Mouse (Mus musculus) c-Kit-positive CD71-negative TER-119-negative erythroid progenitor cells, embryonic 14.5 days (primary cell): ENCODE data around the gene Alpk3.

Experiments used
- DNase-seq: peaks from one replicate; pipeline ENCODE4 v3.0.0-alpha.2; 2013; ENCODE audit warnings: low read depth

The Alpk3 gene

DNA sequence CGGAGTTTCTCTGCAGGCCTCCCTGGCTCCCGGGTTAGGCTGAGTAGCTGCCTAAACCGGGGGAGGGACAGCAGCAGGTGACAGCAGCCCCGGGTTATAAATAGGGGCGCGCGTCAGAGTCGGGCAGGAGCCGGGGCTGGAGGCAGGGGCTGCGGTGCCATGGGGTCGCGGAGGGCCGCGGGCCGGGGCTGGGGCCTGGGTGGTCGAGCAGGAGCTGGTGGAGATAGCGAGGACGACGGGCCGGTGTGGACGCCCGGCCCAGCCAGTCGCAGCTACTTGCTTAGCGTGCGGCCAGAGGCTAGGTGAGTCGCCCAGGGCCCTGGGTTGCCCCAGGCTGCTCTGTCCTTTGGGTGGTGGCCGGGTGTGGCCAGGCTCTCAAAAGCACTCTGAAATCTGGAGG lies at the start of gene Alpk3:
TSS of gene Alpk3 (plus strand) at position 130 of the 400 bp plus-strand sequence.
- DNase-seq, result no peak

GRCm38 (mm10) chr7:81008285-81008684 lies 49.1 kb upstream of the Alpk3 start:
- no peak for DNase-seq

DNA sequence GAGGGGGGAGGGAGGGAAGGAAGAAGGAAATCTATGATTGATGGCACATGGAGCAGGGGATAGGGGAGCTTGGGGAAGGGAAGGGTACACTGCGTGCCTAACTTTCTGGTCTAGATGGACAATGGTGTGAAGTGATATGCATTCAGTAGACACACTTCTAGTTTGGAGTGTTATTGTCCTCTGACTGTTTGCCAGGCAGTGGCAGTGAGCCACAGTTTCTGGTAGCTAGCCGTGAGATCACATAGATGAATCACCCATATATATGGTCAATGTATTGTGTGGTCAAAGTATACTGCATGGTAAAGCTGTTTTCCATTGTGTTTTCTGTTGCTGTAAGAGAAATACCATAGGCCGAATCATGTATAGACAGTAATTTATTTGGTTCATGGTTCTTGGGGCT lies 45.8 kb upstream of the Alpk3 start:
- no peak for DNase-seq

GRCm38 (mm10) chr7:81020307-81020706 lies 37.1 kb upstream of the Alpk3 start:
- DNase-seq, result no peak

DNA sequence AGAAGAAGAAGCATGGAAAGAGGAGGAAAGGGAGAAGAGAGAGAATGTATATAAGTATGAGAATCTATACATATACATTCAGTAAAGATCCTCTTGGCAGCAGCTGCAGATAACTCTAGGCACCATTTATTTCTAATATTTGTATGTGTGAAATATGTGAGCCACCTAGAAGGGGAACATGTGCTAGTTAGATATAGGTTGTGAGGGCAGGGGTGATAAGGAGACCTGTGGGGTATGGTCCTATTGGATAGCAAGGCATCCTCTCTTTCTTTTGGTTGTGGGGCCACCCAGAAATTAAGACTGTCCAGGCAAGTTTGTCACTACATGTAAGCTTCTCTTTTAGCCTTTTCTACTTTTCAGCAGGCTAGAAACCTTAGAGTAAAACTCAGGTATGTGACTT lies 34.7 kb upstream of the Alpk3 start:
- no peak for DNase-seq

DNA sequence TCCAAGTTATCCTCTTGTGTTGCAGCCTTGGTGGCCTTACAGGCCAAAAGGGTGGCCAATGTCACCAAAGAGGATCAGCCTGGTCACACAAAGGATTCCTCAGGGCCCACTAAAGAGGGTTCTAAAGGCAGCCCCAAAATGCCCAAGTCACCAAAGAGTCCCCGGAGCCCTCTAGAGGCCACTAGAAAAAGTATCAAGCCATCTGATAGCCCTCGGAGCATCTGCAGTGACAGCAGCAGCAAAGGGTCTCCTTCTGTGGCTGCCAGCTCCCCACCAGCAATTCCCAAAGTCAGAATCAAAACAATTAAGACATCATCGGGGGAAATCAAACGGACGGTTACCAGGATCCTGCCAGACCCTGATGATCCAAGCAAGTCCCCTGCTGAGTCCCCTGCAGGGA lies 33.3 kb upstream of the Alpk3 start:
- no peak for DNase-seq

DNA sequence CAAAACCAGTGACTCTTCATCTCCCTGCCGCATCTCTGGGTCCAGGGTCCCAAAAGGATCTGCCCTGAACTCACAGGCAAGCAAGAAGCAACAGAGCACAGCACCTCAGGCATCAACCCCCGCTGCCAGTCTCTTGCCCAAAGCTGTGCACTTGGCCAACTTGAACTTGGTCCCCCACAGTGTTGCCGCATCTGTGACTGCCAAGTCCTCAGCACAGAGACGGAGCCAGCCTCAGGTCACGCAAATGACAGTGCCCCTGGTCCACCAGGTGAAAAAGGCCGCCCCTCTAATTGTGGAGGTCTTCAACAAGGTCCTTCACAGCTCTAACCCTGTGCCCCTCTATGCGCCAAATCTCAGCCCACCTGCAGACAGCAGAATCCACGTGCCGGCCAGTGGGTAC lies 32.7 kb upstream of the Alpk3 start:
- DNase-seq, result no peak

GRCm38 (mm10) chr7:81025751-81026150 lies 31.6 kb upstream of the Alpk3 start:
- DNase-seq, result no peak

GRCm38 (mm10) chr7:81039711-81040110 lies 17.7 kb upstream of the Alpk3 start:
- no peak for DNase-seq

DNA sequence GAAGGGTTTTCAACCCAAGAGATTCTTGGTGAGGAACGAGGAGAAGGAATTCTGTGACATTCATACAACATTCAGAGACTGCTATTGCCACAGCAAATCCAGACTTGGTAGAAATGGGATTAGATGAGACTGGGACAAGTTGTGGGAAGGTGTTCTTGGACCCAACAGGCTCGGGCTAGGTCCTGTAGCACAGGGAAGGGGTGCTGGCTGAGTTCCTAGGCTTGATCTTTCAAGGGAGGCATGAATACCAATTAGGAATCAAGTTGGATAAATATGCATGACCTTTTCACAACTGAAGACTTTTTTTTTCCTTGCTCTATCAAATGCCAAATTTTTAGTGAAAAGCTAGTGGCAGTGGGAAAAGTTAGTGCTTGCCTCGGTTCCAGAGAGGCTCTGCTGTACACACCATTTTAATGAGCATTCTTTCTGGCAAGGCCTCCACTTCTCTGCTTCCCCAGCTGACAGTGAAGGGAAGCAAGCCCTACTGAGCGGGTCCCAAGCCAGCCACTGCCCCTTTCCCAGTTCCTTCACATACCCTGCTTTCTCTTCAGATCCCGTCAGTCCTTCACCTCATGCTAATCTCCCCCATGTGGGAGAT lies 14.3 kb upstream of the Alpk3 start:
- no peak for DNase-seq

- DNase-seq, result no peak
Observed at GRCm38 (mm10) chr7:81047847-81048246, 9.6 kb upstream of the Alpk3 start.

GRCm38 (mm10) chr7:81048513-81048912 lies 8.9 kb upstream of the Alpk3 start:
- no peak for DNase-seq

- no peak for DNase-seq
Observed at GRCm38 (mm10) chr7:81049966-81050365, 7.4 kb upstream of the Alpk3 start.

DNA sequence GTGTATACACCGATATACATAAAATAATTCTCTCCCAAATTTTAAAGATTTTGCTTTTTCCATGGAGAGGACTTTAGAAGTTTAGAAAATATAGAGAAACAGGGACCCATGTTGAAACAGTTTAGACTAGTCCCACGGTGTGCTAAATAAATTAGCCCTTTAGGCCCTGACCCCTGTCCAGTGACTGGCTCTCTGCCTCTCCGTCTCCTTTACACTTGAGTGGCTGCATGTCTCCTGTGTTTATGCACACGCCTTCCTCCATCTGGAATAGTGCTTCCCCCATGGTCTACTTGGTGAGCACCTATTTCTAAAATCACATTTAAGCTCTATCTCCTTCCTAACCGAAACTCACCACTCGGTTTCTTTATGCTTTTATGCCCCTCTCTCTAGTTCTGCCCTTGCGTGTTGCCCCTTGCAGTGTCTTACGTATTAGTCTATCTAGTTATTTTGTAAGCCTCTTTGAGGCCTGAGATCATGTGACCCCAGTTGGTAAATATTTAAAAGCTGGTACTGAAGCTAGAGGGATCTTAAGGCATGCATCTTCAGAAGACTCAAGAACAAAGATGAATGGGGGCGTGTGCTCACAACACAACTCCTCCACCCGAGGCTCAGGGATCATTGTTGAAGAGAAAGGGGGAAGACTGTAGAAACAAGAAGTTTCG lies 1.6 kb upstream of the Alpk3 start:
- no peak for DNase-seq

DNA sequence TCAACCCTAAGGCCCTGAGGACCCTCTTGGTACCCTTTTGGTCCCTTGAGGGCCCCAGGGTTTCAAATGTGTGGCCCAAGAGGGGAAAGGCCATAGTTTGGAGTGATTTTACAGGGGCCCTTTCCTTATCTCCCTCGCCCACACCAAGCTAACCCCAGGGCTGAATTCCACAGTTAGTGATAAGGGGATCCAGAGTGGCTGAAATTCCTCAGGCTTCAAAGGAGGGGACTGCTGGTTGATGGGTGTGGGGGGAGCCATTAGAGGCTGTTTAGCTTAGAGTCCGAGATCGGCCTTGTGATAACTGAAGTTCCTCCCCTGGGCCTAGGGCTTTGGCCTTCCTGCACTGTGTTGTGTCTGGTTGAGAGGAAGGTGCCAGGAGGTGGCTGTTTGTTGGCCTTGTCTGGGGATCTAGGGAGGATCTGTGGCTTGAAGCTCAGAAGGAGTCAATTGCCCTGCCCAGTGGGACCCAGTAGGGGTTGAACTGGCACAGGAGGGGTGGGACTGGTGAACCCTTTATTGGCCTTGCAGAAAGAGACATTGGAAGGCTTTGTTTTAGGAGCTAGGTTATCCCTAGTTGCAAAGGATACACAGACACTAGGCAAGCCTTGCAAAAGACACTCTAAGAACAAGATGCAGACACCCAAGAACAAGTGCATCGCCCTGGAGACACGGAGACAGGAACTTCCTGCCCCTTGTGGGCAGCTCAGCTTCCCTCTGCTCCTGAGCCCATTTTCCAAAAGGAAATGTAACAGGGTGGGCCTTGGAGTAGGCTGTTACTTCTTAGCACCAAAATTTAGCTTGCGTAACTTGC lies 706 bp downstream of the Alpk3 start:
- DNase-seq, result no peak

DNA sequence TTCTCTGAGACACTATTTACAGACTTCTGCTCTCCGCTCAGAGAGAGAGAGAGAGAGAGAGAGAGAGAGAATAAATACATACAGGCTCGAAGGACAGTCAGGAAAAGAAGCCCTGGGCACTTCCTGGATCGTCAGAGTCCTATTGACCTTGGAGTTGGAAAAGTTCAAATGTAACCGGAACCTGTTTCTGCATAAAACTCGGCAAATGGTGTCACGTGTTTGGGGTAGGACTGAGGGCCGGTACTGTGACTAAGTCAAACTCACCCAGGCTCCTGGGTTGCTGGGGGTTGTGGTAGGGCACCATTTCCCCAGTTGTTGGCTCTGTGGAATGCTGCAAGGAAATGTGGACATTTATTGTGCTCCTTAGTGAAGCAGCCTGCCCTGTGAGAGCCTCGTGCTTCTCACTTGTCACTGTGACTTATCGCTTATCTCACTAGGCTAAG lies 1.3 kb downstream of the Alpk3 start:
- no peak for DNase-seq

DNA sequence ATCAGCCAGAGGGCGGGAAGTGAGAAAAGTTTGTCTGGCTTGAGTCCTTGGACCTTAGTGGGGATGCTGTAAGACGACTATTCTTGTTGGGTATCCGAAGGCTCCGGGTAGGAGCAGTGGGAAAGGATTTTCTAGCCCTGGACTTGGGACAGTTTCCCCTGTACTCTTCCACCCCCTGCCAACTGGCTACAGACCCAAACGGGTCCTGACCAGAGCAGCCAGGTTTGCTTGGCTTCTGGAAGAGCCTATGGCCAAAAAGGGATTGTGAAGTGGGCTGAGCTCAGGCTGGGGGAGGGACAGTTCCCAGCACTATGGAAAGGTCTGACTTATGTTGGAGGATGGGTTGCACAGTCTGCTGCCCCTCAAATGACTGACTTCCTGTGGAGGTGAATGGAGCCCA lies 2.0 kb downstream of the Alpk3 start:
- no peak for DNase-seq

DNA sequence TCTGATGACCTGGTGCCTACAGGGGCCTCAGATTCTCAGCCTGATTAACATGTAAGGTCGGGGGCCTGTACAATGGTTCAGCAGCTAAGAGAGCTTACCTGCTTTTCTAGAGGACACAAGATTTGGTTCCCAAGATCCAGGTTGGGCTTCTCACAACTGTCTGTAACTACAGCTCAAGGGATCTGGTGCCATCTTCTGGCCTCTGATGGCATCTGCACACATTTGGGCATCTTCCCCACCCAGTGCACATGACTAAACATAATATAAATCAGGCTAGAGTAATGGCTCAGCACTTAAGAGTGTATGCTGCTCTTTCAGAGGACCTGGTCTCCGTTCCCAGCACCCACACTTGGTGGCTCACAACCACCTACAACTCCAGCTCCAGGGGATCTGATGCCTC lies 3.5 kb downstream of the Alpk3 start:
- no peak for DNase-seq

DNA sequence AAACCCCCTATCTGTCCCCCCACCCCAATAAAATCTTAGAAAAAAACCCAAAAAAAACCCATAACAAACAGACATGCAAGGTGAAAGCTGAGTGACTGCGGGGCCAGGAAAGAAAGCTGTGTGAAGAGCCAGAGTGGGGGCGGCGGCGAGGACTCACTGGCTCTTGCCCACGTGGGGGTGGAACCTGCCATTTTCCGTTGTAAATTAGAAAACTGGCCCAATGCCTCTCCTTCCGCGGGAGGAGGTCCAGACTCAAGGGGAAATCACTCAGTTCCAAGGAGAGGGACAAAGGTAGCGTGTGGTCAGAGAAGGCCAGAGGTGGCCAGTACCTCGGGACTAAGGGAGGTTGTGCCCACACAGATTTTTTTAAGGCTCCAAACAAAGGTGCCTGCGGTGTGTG lies 4.5 kb downstream of the Alpk3 start:
- no peak for DNase-seq

GRCm38 (mm10) chr7:81063332-81063731 lies 5.9 kb downstream of the Alpk3 start:
- DNase-seq, result no peak

- DNase-seq, result no peak
Observed at GRCm38 (mm10) chr7:81066714-81067113, 9.3 kb downstream of the Alpk3 start.

GRCm38 (mm10) chr7:81072463-81072862 lies 15.1 kb downstream of the Alpk3 start:
- DNase-seq, result no peak

- no peak for DNase-seq
Observed at GRCm38 (mm10) chr7:81073273-81073672, 15.9 kb downstream of the Alpk3 start.
